Mouse (Mus musculus): Measurements from ENCODE around the gene C4bp. TPM values are rescaled to one million over a fixed set of nuclear protein-coding genes. Genes with fewer than 3 reads are reported as not detected.

C4bp gene
- polyA plus RNA-seq, 1 experiment: 0.02 TPM

Other genes starting within 250 kb of the C4bp start
- gene Cd55b, start 238.6 kb downstream of the C4bp start, polyA plus RNA-seq (2012; rRNA removed): not detected in 2 replicates
- 6.2 and 7.3 TPM in 2 replicates for gene Cd55, start 198.9 kb downstream of the C4bp start, polyA plus RNA-seq (2012; rRNA removed)
- gene Zp3r, start 32.0 kb downstream of the C4bp start, polyA plus RNA-seq (2012; rRNA removed): not detected in 2 replicates
- gene Gm29427, start 54.2 kb upstream of the C4bp start, polyA plus RNA-seq (2012; rRNA removed): 0.12 TPM in 1 of 2 replicates, not detected in the other
- gene Yod1, start 55.7 kb upstream of the C4bp start, polyA plus RNA-seq (2012; rRNA removed): 7.8 and 7.9 TPM in 2 replicates
- 49.8 and 54.3 TPM in 2 replicates for gene Pfkfb2, start 67.6 kb upstream of the C4bp start, polyA plus RNA-seq (2012; rRNA removed)
- 2.5 and 2.9 TPM in 2 replicates for gene AA986860, start 70.3 kb upstream of the C4bp start, polyA plus RNA-seq (2012; rRNA removed)
- 0.10 TPM in 1 of 2 replicates, not detected in the other for gene Fcamr, start 139.3 kb upstream of the C4bp start, polyA plus RNA-seq (2012; rRNA removed)
- gene Pigr, start 165.1 kb upstream of the C4bp start, polyA plus RNA-seq (2012; rRNA removed): 0.04 and 0.11 TPM in 2 replicates
- gene Fcmr, start 204.0 kb upstream of the C4bp start, polyA plus RNA-seq (2012; rRNA removed): 0.28 and 1.0 TPM in 2 replicates
- gene Il24, start 225.8 kb upstream of the C4bp start, polyA plus RNA-seq (2012; rRNA removed): not detected in 2 replicates
- not detected in 2 replicates for gene Il20, start 249.8 kb upstream of the C4bp start, polyA plus RNA-seq (2012; rRNA removed)

Measured in frontal cortex, adult 2 months (tissue).